Mouse (Mus musculus) layer of hippocampus, postnatal 14 days (tissue): ENCODE data around the gene Olfr830. TPM values are rescaled to one million over a fixed set of nuclear protein-coding genes. Genes with fewer than 3 reads are reported as not detected.
"Not testable (repeated sequence)": the region's sequence is repeated elsewhere in the genome, so short reads cannot be mapped to it uniquely, and the experiment has no call there.

Experiments used
- DNase-seq, 2 experiments: peaks; one replicate each; pipeline ENCODE4 v3.0.0; 2021 to 2022; ENCODE audit warnings: low spot score in 2 of 2, mixed read lengths in 1 of 2
- long read RNA-seq, 2 experiments: library from polyadenylated mRNA; stranded (forward); transcript quantifications; one replicate each; pipeline ENCODE4 v2.0.0; 2021
- total RNA-seq, 2 experiments: library from RNA; stranded (reverse); gene quantifications; 2 replicates each; pipeline ENCODE4 v1.2.3; 2021

Gene Olfr830
- total RNA-seq: not detected
- long read RNA-seq, experiment 1: 0 reads
- long read RNA-seq, experiment 2: 0 reads

DNA sequence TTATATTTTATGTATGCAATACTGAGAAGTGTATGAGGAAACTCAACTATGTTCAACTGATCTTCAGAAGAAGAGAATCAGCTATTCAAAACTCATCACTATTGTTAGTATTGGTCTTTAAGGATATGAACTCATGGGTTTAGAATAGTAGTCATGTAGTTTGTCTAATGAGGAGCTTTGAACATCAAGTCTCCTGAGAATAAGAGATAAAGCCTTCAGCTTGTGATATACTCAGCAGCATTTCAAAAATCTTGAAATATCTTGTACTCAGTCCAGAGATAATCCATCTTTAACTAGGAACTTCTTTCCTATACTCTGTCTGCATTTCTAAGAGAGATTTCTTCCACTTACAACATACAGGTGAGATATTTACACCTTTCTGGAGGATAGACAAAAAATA is at the start of gene Olfr830:
TSS of gene Olfr830 (plus strand) at position 301 of the 400 bp plus-strand sequence.
- no peak for DNase-seq

DNA sequence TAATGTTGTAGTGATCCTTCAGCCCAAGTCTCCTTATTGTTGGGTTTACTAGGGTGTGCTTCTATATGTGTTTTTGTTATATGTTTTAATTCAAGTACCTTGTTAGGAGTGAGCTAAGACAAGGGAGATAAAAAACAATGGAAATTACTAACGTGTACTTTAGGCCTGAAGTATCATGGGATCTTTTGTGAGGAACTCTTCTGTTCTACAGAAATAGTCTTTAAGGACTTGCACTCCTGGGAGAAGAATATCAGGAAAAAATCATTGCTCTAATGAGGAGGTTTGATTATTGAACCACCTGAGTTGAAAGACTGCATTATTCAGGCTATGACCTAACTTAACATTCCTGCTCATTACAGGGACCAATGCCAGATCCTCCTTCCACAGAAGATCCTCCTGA is 19.9 kb upstream of the Olfr830 start, which contains the start of gene Olfr829:
TSS of gene Olfr829 (plus strand) at position 301 of the 400 bp plus-strand sequence.
- no peak for DNase-seq

DNA sequence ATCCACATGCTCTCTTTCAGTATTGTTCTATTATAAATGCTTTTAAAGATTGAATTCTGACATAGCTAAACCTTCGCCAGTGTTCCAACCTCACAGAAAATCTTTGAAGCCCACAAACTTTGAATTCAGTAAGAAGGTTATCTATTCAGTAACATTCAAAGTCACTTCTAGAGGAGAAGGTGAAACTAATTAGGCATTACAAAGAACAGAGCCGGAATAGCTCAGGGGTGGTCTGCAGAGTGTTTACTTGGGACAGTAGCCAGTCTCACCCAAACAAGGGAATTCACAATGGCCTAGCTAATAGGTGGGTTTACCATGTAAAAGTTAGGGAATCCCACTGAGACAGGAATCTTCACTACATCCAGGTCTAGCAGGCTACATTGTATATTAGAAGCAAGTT is 33.2 kb downstream of the Olfr830 start:
- not testable (repeated sequence) for DNase-seq

DNA sequence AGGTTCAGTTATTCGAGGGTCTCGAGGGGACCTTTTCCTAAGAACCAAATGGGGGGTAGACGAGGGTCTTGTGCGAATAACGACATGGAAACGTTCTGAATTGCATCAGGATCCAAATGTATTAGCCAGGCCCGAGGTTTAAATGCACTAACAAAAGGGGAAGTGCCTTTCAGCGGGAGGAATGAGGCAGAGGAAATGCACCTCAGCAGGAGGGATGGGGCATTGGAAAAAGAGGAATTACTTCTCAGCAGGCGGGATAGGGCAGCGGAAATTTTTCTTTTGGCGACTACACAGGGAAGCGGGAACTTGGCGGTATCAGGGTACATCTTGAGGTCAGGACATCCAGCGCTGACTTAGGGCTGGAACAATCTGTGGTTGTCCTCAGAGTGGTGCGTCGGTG is 53.4 kb downstream of the Olfr830 start:
- not testable (repeated sequence) for DNase-seq

Other genes with a start within 250 kb of the Olfr830 start
- gene Muc16, start 200.2 kb upstream of the Olfr830 start, total RNA-seq: not detected
- not detected for gene Olfr24, start 110.7 kb upstream of the Olfr830 start, total RNA-seq
- not detected for gene Olfr828, start 55.2 kb upstream of the Olfr830 start, total RNA-seq
- not detected for gene Olfr829, start 19.8 kb upstream of the Olfr830 start, total RNA-seq
- not detected for gene Olfr832, start 62.4 kb downstream of the Olfr830 start, total RNA-seq
- gene Olfr834, start 113.3 kb downstream of the Olfr830 start, total RNA-seq: not detected
- not detected for gene Olfr835, start 158.0 kb downstream of the Olfr830 start, total RNA-seq
- not detected for gene Olfr836, start 245.7 kb downstream of the Olfr830 start, total RNA-seq